Mouse (Mus musculus) myocyte (in vitro differentiated cells): ENCODE results near the gene Ubr7.

ENCODE experiments used
- POLR2A ChIP-seq: IDR thresholded peaks from one replicate; pipeline ENCODE4 v1.6.1; 2011; ENCODE audit warnings: low read depth, mild to moderate bottlenecking, control low read depth, moderate library complexity; ENCODE audit not compliant: insufficient read length
- POLR2AphosphoS2 ChIP-seq: IDR thresholded peaks from one replicate; pipeline ENCODE4 v1.6.1; 2011; ENCODE audit warnings: low read depth, control low read depth; ENCODE audit not compliant: insufficient read length
- USF1 ChIP-seq: IDR thresholded peaks from one replicate; pipeline ENCODE4 v1.6.1; 2011; ENCODE audit warnings: low read depth, mild to moderate bottlenecking, control low read depth, moderate library complexity

GRCm38 (mm10) chr12:102763696-102764095 is 5.9 kb downstream of the Ubr7 start:
- TF ChIP-seq USF1, result no peak
- TF ChIP-seq POLR2A, result no peak
- no peak for TF ChIP-seq POLR2AphosphoS2
